Mouse (Mus musculus): ENCODE measurements at regions not wholly inside any gene's neighbourhood (a gene's known extent, or its start where the extent isn't known, plus 50 kb on each side); places are given as distances from the start of the nearest gene placed in this dataset.

- H3K36me3 ChIP-seq, result no peaks in the 10 kb centered on the region
- H3K27me3 ChIP-seq, result peaks cover 26% of the 10 kb centered on the region
- H3K27ac ChIP-seq (replicated peaks), result no peak overlapping the region
- no peak overlapping the region for H3K9ac ChIP-seq (replicated peaks)
- 69% methylated on average over 14 of the region's 14 CpGs for WGBS
- H3K9me3 ChIP-seq, result no peaks in the 10 kb centered on the region
- no peak overlapping the region for H3K4me3 ChIP-seq
- no peak for ATAC-seq (ENCODE audit: low FRiP score, low read depth)
- no peak overlapping the region for H3K4me2 ChIP-seq (replicated peaks)
- H3K4me1 ChIP-seq, result peaks cover 10% of the 10 kb centered on the region; the same call in 1 of the 2 replicates
Measured at GRCm38 (mm10) chr8:12078679-12079566, 199.7 kb upstream of the A230072I06Rik start.

- H3K9me3 ChIP-seq, result no peaks in the 10 kb centered on the region
- 94% methylated on average over 5 of the region's 5 CpGs for WGBS
- no peaks in the 10 kb centered on the region for H3K36me3 ChIP-seq
- H3K27me3 ChIP-seq, result peaks cover 22% of the 10 kb centered on the region
- ATAC-seq (ENCODE audit: low FRiP score, low read depth), result no peak
- H3K4me2 ChIP-seq (replicated peaks), result no peak overlapping the region
- no peak overlapping the region for H3K9ac ChIP-seq (replicated peaks)
- H3K4me1 ChIP-seq, result peaks cover 10% of the 10 kb centered on the region; the same call in 1 of the 2 replicates
- H3K4me3 ChIP-seq, result no peak overlapping the region
- H3K27ac ChIP-seq (replicated peaks), result no peak overlapping the region
Measured at GRCm38 (mm10) chr8:12081536-12081935, 197.1 kb upstream of the A230072I06Rik start.

- no peak overlapping the region for H3K27ac ChIP-seq (replicated peaks)
- no peak for ATAC-seq (ENCODE audit: low FRiP score, low read depth)
- H3K9ac ChIP-seq (replicated peaks), result no peak overlapping the region
- H3K9me3 ChIP-seq, result no peaks in the 10 kb centered on the region
- peaks cover 26% of the 10 kb centered on the region for H3K27me3 ChIP-seq
- no peak overlapping the region for H3K4me2 ChIP-seq (replicated peaks)
- H3K36me3 ChIP-seq, result no peaks in the 10 kb centered on the region
- peaks cover 11% of the 10 kb centered on the region; the same call in 1 of the 2 replicates for H3K4me1 ChIP-seq
- WGBS, result 57% methylated on average over 10 of the region's 10 CpGs
- no peak overlapping the region for H3K4me3 ChIP-seq
Measured at GRCm38 (mm10) chr8:12087192-12087800, 191.3 kb upstream of the A230072I06Rik start.

GRCm38 (mm10) chr8:12100145-12100544 is 178.5 kb upstream of the A230072I06Rik start:
- no peak overlapping the region for H3K9ac ChIP-seq (replicated peaks)
- no peak overlapping the region for H3K4me3 ChIP-seq
- WGBS, result 83% methylated on average over 8 of the region's 8 CpGs
- H3K4me2 ChIP-seq (replicated peaks), result no peak overlapping the region
- ATAC-seq (ENCODE audit: low FRiP score, low read depth), result no peak
- H3K4me1 ChIP-seq, result peaks cover 22% of the 10 kb centered on the region
- H3K27ac ChIP-seq (replicated peaks), result no peak overlapping the region
- H3K27me3 ChIP-seq, result peaks cover 57% of the 10 kb centered on the region
- H3K36me3 ChIP-seq, result no peaks in the 10 kb centered on the region
- no peaks in the 10 kb centered on the region for H3K9me3 ChIP-seq

GRCm38 (mm10) chr8:12103296-12103695 is 175.3 kb upstream of the A230072I06Rik start:
- 0 out of 2 replicates have a peak overlapping the region, but pooled peaks have one; percentile 12 for H3K9ac ChIP-seq (replicated peaks)
- H3K36me3 ChIP-seq, result no peaks in the 10 kb centered on the region
- H3K4me1 ChIP-seq, result peaks cover 32% of the 10 kb centered on the region
- 16% methylated on average over 4 of the region's 4 CpGs for WGBS
- H3K27me3 ChIP-seq, result peaks cover 68% of the 10 kb centered on the region
- no peak overlapping the region for H3K4me3 ChIP-seq
- no peak overlapping the region for H3K4me2 ChIP-seq (replicated peaks)
- ATAC-seq (ENCODE audit: low FRiP score, low read depth), result 0 out of 2 replicates have a peak, but pooled peaks have one; percentile 24
- H3K27ac ChIP-seq (replicated peaks), result no peak overlapping the region
- H3K9me3 ChIP-seq, result no peaks in the 10 kb centered on the region

- Histone ChIP-seq H3K4me3 (no peak overlapping the region), H3K27me3 (peaks cover 77% of the 10 kb centered on the region), H3K9ac (replicated peaks) (no peak overlapping the region), H3K36me3 (no peaks in the 10 kb centered on the region), H3K4me1 (peaks cover 36% of the 10 kb centered on the region), H3K4me2 (replicated peaks) (peak overlapping the region; percentile 25), H3K27ac (replicated peaks) (peak overlapping the region; percentile 54), H3K9me3 (no peaks in the 10 kb centered on the region)
- ATAC-seq (ENCODE audit: low FRiP score, low read depth), result peak; percentile 87
- WGBS, result 6% methylated on average over 15 of the region's 15 CpGs
Measured at GRCm38 (mm10) chr8:12105106-12105901, 173.3 kb upstream of the A230072I06Rik start.

- ATAC-seq (ENCODE audit: low FRiP score, low read depth), result no peak
- Histone ChIP-seq H3K9me3 (no peaks in the 10 kb centered on the region), H3K4me3 (no peak overlapping the region), H3K4me2 (replicated peaks) (no peak overlapping the region), H3K4me1 (peaks cover 34% of the 10 kb centered on the region), H3K27ac (replicated peaks) (no peak overlapping the region), H3K36me3 (no peaks in the 10 kb centered on the region), H3K27me3 (peaks cover 83% of the 10 kb centered on the region), H3K9ac (replicated peaks) (no peak overlapping the region)
- 82% methylated on average over 5 of the region's 5 CpGs for WGBS
Measured at GRCm38 (mm10) chr8:12108578-12108977, 170.0 kb upstream of the A230072I06Rik start.

- ATAC-seq (ENCODE audit: low FRiP score, low read depth), result no peak
- no peaks in the 10 kb centered on the region for H3K9me3 ChIP-seq
- 85% methylated on average over 10 of the region's 10 CpGs for WGBS
- H3K4me2 ChIP-seq (replicated peaks), result no peak overlapping the region
- H3K27me3 ChIP-seq, result peaks cover 72% of the 10 kb centered on the region
- no peaks in the 10 kb centered on the region for H3K36me3 ChIP-seq
- H3K9ac ChIP-seq (replicated peaks), result no peak overlapping the region
- H3K27ac ChIP-seq (replicated peaks), result no peak overlapping the region
- H3K4me1 ChIP-seq, result peaks cover 11% of the 10 kb centered on the region; the same call in 1 of the 2 replicates
- H3K4me3 ChIP-seq, result no peak overlapping the region
Measured at GRCm38 (mm10) chr8:12111626-12112025, 167.0 kb upstream of the A230072I06Rik start.

- no peak overlapping the region for H3K9ac ChIP-seq (replicated peaks)
- H3K4me3 ChIP-seq, result no peak overlapping the region
- H3K4me1 ChIP-seq, result peaks cover 11% of the 10 kb centered on the region; the same call in 1 of the 2 replicates
- WGBS, result 38% methylated on average over 8 of the region's 8 CpGs
- H3K27ac ChIP-seq (replicated peaks), result no peak overlapping the region
- H3K9me3 ChIP-seq, result no peaks in the 10 kb centered on the region
- no peaks in the 10 kb centered on the region for H3K36me3 ChIP-seq
- peaks cover 61% of the 10 kb centered on the region for H3K27me3 ChIP-seq
- ATAC-seq (ENCODE audit: low FRiP score, low read depth), result no peak
- no peak overlapping the region for H3K4me2 ChIP-seq (replicated peaks)
Measured at GRCm38 (mm10) chr8:12113023-12113422, 165.6 kb upstream of the A230072I06Rik start.

GRCm38 (mm10) chr8:12126374-12127001 is 152.1 kb upstream of the A230072I06Rik start:
- Histone ChIP-seq H3K4me3 (no peak overlapping the region), H3K27me3 (peaks cover 24% of the 10 kb centered on the region), H3K4me1 (peaks cover 30% of the 10 kb centered on the region), H3K9me3 (peaks cover 5% of the 10 kb centered on the region; the same call in 1 of the 2 replicates), H3K4me2 (replicated peaks) (peak overlapping the region; percentile 38), H3K27ac (replicated peaks) (peak overlapping the region; percentile 74), H3K36me3 (no peaks in the 10 kb centered on the region), H3K9ac (replicated peaks) (no peak overlapping the region)
- 15% methylated on average over 11 of the region's 11 CpGs for WGBS
- ATAC-seq (ENCODE audit: low FRiP score, low read depth), result peak; percentile 88

- H3K36me3 ChIP-seq, result no peaks in the 10 kb centered on the region
- peaks cover 5% of the 10 kb centered on the region; the same call in 1 of the 2 replicates for H3K9me3 ChIP-seq
- ATAC-seq (ENCODE audit: low FRiP score, low read depth), result peak; percentile 55
- no peak overlapping the region for H3K4me3 ChIP-seq
- H3K27me3 ChIP-seq, result peaks cover 31% of the 10 kb centered on the region
- H3K9ac ChIP-seq (replicated peaks), result no peak overlapping the region
- peaks cover 30% of the 10 kb centered on the region for H3K4me1 ChIP-seq
- peak overlapping the region; percentile 75 for H3K27ac ChIP-seq (replicated peaks)
- 14% methylated on average over 14 of the region's 14 CpGs for whole genome bisulfite sequencing
- H3K4me2 ChIP-seq (replicated peaks), result peak overlapping the region; percentile 25
Measured at GRCm38 (mm10) chr8:12127106-12127800, 151.4 kb upstream of the A230072I06Rik start.

Data from midbrain, embryonic 12.5 days (tissue).